Mouse (Mus musculus) intestine, embryonic 15.5 days (tissue): ENCODE measurements at regions not wholly inside any gene's neighbourhood (a gene's known extent, or its start where the extent isn't known, plus 50 kb on each side); places are given as distances from the start of the nearest gene placed in this dataset.

Experiments
- ATAC-seq: fragments of 200-750 bp; cut with Nextera tagmentation; 2 replicates; pipeline ENCODE4 v1.8.0; 2017; ENCODE audit warnings: moderate TSS enrichment, moderate library complexity
- H3K27ac ChIP-seq: fragments of 300-500 bp; sonication (generic); 2 replicates; pipeline ENCODE4 v1.5.1; 2015; ENCODE audit warnings: mild to moderate bottlenecking, inconsistent platforms
- H3K27me3 ChIP-seq: fragments of 300-500 bp; sonication (generic); replicated peaks from 2 replicates; pipeline ENCODE4 v1.6.1; 2015; ENCODE audit warnings: inconsistent platforms
- H3K36me3 ChIP-seq: fragments of 300-500 bp; sonication (generic); 2 replicates; pipeline ENCODE4 v1.6.1; 2015; ENCODE audit warnings: inconsistent platforms
- H3K4me1 ChIP-seq: fragments of 300-500 bp; sonication (generic); replicated peaks from 2 replicates; pipeline ENCODE4 v1.6.1; 2015; ENCODE audit warnings: inconsistent platforms
- H3K4me2 ChIP-seq: fragments of 300-500 bp; sonication (generic); replicated peaks from 2 replicates; pipeline ENCODE4 v1.6.1; 2015; ENCODE audit warnings: mild to moderate bottlenecking, inconsistent platforms
- H3K4me3 ChIP-seq: fragments of 300-500 bp; sonication (generic); replicated peaks from 2 replicates; pipeline ENCODE4 v1.5.1; 2015; ENCODE audit warnings: inconsistent platforms
- H3K9ac ChIP-seq: fragments of 300-500 bp; sonication (generic); 2 replicates; pipeline ENCODE4 v1.6.1; 2015; ENCODE audit warnings: inconsistent platforms
- H3K9me3 ChIP-seq: fragments of 300-500 bp; sonication (generic); 2 replicates; pipeline ENCODE4 v1.6.1; 2016; ENCODE audit warnings: inconsistent platforms
- WGBS: fragments of 180-500 bp; shearing (Covaris S2); methylation state at CpG from one replicate; pipeline ENCODE4 v1.1.7; 2015; 5-methylcytosine and 5-hydroxymethylcytosine counted together

GRCm38 (mm10) chr7:71648314-71648713 lies 297.0 kb upstream of the Gm10295 start:
- H3K36me3 ChIP-seq = no peaks in the 10 kb centered on the region
- no peaks in the 10 kb centered on the region for H3K4me1 ChIP-seq
- H3K27me3 ChIP-seq = no peaks in the 10 kb centered on the region
- no peak overlapping the region for H3K4me2 ChIP-seq
- no peak for ATAC-seq
- H3K4me3 ChIP-seq = no peak overlapping the region
- no peaks in the 10 kb centered on the region for H3K9me3 ChIP-seq
- WGBS = 80% methylated on average over 6 of the region's 6 CpGs
- no peak overlapping the region for H3K27ac ChIP-seq
- H3K9ac ChIP-seq = no peak overlapping the region

DNA sequence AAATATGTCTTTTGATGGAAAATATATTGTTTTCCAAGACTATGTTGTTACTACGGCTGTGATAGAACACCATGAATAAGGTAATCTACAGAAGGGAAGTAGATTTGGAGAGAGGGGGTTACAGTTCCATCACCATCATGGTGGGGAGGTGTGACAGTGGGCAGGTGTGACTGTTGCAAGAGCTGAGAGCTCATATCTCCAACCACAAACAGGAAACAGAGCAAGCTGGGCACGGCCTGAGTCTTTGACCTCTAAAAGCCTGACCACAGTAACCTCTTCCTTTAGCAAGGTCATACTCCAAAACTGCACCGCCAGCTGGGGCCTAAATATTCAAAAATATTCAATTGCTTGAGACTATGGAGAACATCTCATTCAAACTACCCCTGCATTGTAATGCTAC lies 295.7 kb upstream of the Gm10295 start:
- Histone ChIP-seq H3K9me3 (no peaks in the 10 kb centered on the region), H3K27ac (no peak overlapping the region), H3K4me1 (no peaks in the 10 kb centered on the region), H3K4me3 (no peak overlapping the region), H3K9ac (no peak overlapping the region), H3K36me3 (no peaks in the 10 kb centered on the region), H3K27me3 (no peaks in the 10 kb centered on the region), H3K4me2 (no peak overlapping the region)
- ATAC-seq = no peak
- WGBS = 80% methylated on average over 3 of the region's 3 CpGs

DNA sequence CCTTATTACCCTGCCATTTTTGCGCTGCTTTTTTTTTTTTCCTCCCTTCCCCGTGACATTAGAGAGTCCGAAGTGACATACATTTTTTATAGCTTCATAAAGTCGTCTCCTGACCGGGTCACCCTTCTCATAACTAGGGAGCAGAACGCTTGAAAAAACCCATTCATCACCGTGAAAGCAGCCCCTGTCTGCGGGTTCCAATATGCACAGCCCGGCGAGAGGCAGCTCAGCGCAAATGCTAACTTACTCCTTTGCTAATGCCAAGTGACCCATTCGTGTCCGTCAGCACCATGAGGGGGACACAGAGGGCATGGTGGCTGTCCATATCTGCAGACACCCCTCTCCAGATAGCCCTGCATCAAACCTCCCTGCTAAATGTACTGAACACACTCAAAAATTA lies 271.8 kb upstream of the Gm10295 start:
- Histone ChIP-seq H3K4me3 (no peak overlapping the region), H3K27ac (no peak overlapping the region), H3K27me3 (no peaks in the 10 kb centered on the region), H3K36me3 (no peaks in the 10 kb centered on the region), H3K4me2 (no peak overlapping the region), H3K9ac (no peak overlapping the region), H3K9me3 (no peaks in the 10 kb centered on the region), H3K4me1 (no peaks in the 10 kb centered on the region)
- no peak for ATAC-seq
- 52% methylated on average over 13 of the region's 13 CpGs for whole genome bisulfite sequencing

DNA sequence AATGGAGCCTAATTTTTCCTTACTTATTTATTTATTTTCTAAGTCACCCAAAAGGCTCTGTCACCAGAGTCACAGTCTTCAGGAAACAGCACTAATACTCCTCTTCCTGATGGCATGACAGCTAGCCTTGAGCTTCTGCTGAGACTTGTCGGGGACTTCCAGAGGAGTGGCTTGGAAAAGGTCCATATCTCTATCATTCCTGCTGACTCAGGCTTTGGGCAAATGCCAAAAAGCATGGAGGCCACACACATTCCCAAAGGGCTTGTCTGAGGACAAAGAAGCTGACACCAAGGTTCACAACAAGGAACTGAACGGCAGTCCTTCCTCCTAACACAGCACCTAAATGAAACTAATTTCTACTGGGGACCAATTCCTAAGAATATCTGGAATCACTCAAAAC lies 251.9 kb upstream of the Gm10295 start:
- Histone ChIP-seq H3K4me2 (no peak overlapping the region), H3K9me3 (no peaks in the 10 kb centered on the region), H3K9ac (no peak overlapping the region), H3K4me3 (no peak overlapping the region), H3K27ac (no peak overlapping the region), H3K4me1 (no peaks in the 10 kb centered on the region), H3K36me3 (no peaks in the 10 kb centered on the region), H3K27me3 (no peaks in the 10 kb centered on the region)
- ATAC-seq = no peak
- WGBS = 49% methylated on average over 2 of the region's 2 CpGs

DNA sequence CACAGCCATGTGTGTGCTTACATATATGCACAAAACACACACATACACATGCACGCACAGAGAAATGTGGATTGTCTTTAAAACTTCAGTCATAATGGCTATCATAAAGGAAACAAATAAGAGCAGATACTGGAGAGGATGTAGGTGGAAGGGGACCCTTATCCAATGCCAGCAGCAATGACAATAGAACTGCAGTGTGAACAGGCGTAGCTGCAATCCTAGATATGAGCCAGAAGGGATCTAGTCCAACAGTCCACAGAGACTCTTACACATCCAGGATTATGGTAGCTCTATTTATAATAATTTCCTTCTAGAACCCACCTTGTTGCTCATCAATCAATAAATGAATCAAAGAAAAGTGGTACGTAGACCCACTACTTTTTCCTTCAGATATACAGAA lies 245.5 kb upstream of the Gm10295 start:
- Histone ChIP-seq H3K27me3 (no peaks in the 10 kb centered on the region), H3K4me2 (no peak overlapping the region), H3K4me3 (no peak overlapping the region), H3K27ac (no peak overlapping the region), H3K36me3 (no peaks in the 10 kb centered on the region), H3K4me1 (no peaks in the 10 kb centered on the region), H3K9me3 (no peaks in the 10 kb centered on the region), H3K9ac (no peak overlapping the region)
- ATAC-seq = no peak
- WGBS = 88% methylated on average over 3 of the region's 3 CpGs

- Histone ChIP-seq H3K4me1 (no peaks in the 10 kb centered on the region), H3K36me3 (no peaks in the 10 kb centered on the region), H3K27ac (no peak overlapping the region), H3K9me3 (no peaks in the 10 kb centered on the region), H3K4me2 (no peak overlapping the region), H3K27me3 (no peaks in the 10 kb centered on the region), H3K4me3 (no peak overlapping the region), H3K9ac (no peak overlapping the region)
- 84% methylated on average over 5 of the region's 5 CpGs for WGBS
- ATAC-seq = no peak
These were observed 236.3 kb upstream of the Gm10295 start for GRCm38 (mm10) chr7:71587626-71588025.

DNA sequence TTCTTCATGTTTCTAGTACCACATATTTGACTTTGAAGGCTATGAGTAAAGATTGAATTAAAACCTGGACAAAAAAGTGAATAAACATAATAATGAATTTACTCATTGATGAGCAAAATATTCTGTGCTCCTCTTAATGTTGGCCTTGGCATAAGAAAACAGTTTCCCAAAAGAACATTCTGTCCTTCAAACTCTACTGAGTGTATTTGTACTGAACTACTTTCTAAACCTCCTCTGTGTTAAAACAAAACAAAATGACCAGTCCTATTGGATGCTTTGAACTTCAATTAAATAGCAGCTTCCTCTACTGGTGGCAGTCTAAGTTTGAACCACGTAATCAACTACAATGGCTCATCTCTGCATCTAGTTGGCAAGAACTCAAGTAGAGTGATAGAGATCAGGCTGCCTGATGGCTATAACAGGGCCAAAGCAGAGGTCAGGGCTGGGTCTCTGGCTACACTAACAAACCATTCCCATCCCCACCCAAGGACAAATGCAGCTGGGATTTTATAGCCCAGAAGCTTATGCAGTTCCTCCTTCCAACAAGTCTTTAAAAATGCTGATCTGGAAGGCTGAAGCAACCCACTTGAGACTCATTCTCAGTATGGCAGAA lies 232.3 kb upstream of the Gm10295 start:
- Histone ChIP-seq H3K9ac (no peak overlapping the region), H3K36me3 (no peaks in the 10 kb centered on the region), H3K27me3 (no peaks in the 10 kb centered on the region), H3K9me3 (no peaks in the 10 kb centered on the region), H3K27ac (no peak overlapping the region), H3K4me2 (no peak overlapping the region), H3K4me3 (no peak overlapping the region), H3K4me1 (no peaks in the 10 kb centered on the region)
- ATAC-seq = no peak
- 55% methylated on average over 1 of the region's 1 CpGs for WGBS

DNA sequence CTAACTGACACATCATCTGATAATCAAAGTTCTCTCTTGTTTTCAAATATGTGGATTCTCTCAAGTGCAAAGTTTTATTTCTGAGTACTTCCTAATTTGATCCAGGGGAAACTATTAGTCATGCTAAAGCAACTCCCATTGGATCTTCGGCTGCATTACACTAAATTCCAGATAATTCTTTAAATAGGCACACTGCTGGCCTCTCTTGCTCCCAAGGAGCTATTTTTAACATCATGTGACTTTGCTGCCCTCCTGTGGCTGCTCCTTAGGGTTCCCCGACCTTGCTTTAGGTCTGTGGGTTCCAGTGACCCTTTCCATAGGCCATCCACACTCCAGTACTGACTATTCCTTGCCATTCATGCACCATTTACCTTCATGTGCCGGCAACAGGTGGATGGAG lies 230.5 kb upstream of the Gm10295 start:
- Histone ChIP-seq H3K36me3 (no peaks in the 10 kb centered on the region), H3K4me1 (no peaks in the 10 kb centered on the region), H3K4me3 (no peak overlapping the region), H3K4me2 (no peak overlapping the region), H3K9ac (no peak overlapping the region), H3K27me3 (no peaks in the 10 kb centered on the region), H3K9me3 (no peaks in the 10 kb centered on the region), H3K27ac (no peak overlapping the region)
- no peak for ATAC-seq
- WGBS = 28% methylated on average over 3 of the region's 3 CpGs

DNA sequence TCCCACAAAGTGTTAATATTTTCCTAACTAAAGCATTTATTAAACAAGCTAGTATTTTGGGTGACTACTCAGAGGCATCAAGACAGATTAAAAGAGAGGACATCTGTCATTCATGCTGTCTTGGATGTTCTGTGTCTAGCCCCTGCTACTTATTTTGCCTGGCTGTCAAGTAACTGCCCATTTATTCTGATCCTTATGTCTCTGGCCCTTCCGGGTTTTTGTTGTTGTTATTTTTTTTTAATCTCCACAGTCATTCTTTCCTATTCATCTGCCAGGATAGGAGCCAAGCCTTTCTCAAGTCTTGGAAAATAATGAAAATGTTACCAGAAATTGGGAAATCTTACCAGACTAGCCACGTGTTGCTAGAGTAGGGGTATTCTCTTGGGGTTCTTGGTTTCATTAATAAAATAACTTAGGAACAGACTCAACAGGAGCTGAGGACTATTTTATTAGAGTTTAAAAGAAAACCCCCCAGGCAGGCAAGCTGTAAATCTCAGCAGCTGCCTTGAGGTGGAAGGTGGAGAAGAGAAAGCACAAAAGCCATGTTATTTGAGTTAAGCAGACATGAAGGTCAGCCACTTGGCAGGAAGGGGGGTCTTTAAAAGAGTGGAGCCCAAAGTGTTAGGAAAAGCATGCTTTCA lies 209.1 kb upstream of the Gm10295 start:
- Histone ChIP-seq H3K36me3 (no peaks in the 10 kb centered on the region), H3K9ac (no peak overlapping the region), H3K4me1 (no peaks in the 10 kb centered on the region), H3K27ac (no peak overlapping the region), H3K27me3 (no peaks in the 10 kb centered on the region), H3K4me3 (no peak overlapping the region), H3K9me3 (no peaks in the 10 kb centered on the region), H3K4me2 (no peak overlapping the region)
- 58% methylated on average over 2 of the region's 2 CpGs for WGBS
- ATAC-seq = no peak

- Histone ChIP-seq H3K36me3 (no peaks in the 10 kb centered on the region), H3K9me3 (no peaks in the 10 kb centered on the region), H3K27me3 (no peaks in the 10 kb centered on the region), H3K4me3 (no peak overlapping the region), H3K9ac (no peak overlapping the region), H3K4me2 (no peak overlapping the region), H3K4me1 (no peaks in the 10 kb centered on the region), H3K27ac (no peak overlapping the region)
- ATAC-seq = no peak
- 92% methylated on average over 5 of the region's 5 CpGs for WGBS
These were observed 205.2 kb upstream of the Gm10295 start for GRCm38 (mm10) chr7:71556473-71556872.

DNA sequence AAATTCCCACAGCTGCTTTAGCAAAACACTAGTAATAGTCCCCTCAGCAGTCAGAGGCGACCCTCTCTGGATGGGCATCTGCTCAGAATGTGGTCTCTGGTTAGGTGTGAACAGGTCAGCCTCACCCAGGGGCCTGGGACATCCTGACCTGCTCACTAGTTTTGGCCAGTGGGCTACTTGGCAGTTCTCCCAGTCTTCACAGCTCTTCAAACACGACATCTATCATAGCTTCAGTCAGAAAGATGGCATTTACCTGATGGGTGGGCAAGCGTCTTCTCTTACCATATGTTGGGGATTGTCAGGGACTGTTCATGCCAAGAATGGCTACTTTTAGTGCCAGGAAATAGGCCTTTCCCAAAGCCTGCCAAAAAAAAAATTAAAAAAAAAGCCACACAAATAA lies 204.2 kb upstream of the Gm10295 start:
- no peak for ATAC-seq
- no peaks in the 10 kb centered on the region for H3K4me1 ChIP-seq
- no peaks in the 10 kb centered on the region for H3K36me3 ChIP-seq
- no peaks in the 10 kb centered on the region for H3K9me3 ChIP-seq
- no peak overlapping the region for H3K9ac ChIP-seq
- H3K27ac ChIP-seq = no peak overlapping the region
- 86% methylated on average over 3 of the region's 3 CpGs for WGBS
- H3K4me3 ChIP-seq = no peak overlapping the region
- no peaks in the 10 kb centered on the region for H3K27me3 ChIP-seq
- H3K4me2 ChIP-seq = no peak overlapping the region

DNA sequence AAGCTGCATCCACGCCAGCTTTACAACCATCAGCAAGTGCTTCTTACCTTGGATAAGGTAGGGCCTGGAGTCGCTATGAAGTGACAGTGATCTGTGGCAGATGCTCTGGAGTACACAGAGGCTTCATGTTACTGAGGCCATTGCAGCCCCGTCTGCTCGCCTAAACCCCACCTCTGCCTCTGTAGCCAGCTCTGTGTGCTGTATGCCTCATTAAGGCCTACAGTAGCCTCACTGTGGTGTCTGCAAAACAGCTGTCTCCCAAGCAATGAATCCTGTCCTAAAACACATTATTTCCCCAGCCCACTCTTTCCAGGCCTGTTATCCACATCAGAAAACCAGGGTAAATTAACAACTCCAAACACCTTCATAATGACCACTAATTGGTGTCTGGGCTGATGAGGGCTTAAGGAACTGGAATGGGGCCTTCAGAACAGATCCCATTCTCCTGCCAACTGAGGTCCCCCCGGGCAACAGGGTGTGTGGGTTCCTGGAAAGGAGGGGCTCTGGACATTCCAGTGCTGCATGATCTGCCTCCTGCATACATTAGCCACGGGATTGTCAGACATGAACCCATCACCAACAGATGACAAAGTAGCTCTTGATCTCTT lies 195.4 kb upstream of the Gm10295 start:
- Histone ChIP-seq H3K4me2 (no peak overlapping the region), H3K9me3 (no peaks in the 10 kb centered on the region), H3K4me3 (no peak overlapping the region), H3K27ac (no peak overlapping the region), H3K36me3 (no peaks in the 10 kb centered on the region), H3K9ac (no peak overlapping the region), H3K27me3 (no peaks in the 10 kb centered on the region), H3K4me1 (no peaks in the 10 kb centered on the region)
- ATAC-seq = no peak
- WGBS = 68% methylated on average over 6 of the region's 6 CpGs

GRCm38 (mm10) chr7:71541467-71541866 lies 190.2 kb upstream of the Gm10295 start:
- no peak for ATAC-seq
- H3K4me2 ChIP-seq = no peak overlapping the region
- no peaks in the 10 kb centered on the region for H3K4me1 ChIP-seq
- WGBS = 54% methylated on average over 2 of the region's 2 CpGs
- no peaks in the 10 kb centered on the region for H3K36me3 ChIP-seq
- H3K9ac ChIP-seq = no peak overlapping the region
- H3K27ac ChIP-seq = no peak overlapping the region
- no peak overlapping the region for H3K4me3 ChIP-seq
- no peaks in the 10 kb centered on the region for H3K9me3 ChIP-seq
- no peaks in the 10 kb centered on the region for H3K27me3 ChIP-seq
